Mouse (Mus musculus) hematopoietic stem cell, adult 5-6 weeks (primary cell): Measurements from ENCODE around the gene Usp13. TPM values are rescaled to one million over a fixed set of nuclear protein-coding genes. Genes with fewer than 3 reads are reported as not detected.
A peak's percentile ranks its signal among the peaks of the same experiment; 100 is the strongest.

Source experiments
- ATAC-seq, 2 experiments: fragments of 125-278 bp in 1 of 2; replicated peaks in 1 of 2; 2 replicates each; pipeline ENCODE4 v1.8.0; 2016 to 2017; ENCODE audit warnings: inconsistent platforms in 2 of 2, mild to moderate bottlenecking in 2 of 2, moderate number of reproducible peaks in 2 of 2, low read depth in 1 of 2, moderate TSS enrichment in 1 of 2; ENCODE audit not compliant: low FRiP score in 2 of 2, poor library complexity in 2 of 2, severe bottlenecking in 2 of 2, insufficient read depth in 1 of 2, low TSS enrichment in 1 of 2
- total RNA-seq: library from RNA; stranded (forward); fragments of 172-1452, 232-1000 nt; gene quantifications from 2 replicates; pipeline ENCODE4 v1.2.3, GENCODE M21; 2017

The Usp13 gene
- total RNA-seq, 1 experiment from 2014 or later = not detected

- no peak for ATAC-seq
Measured at GRCm38 (mm10) chr3:32905850-32906779, 88.8 kb downstream of the Usp13 start.

- no peak for ATAC-seq
Measured at GRCm38 (mm10) chr3:32908400-32908799, 91.1 kb downstream of the Usp13 start.

- no peak for ATAC-seq
Measured at GRCm38 (mm10) chr3:32910071-32910551, 92.8 kb downstream of the Usp13 start.

GRCm38 (mm10) chr3:32924168-32924567, 106.8 kb downstream of the Usp13 start:
- no peak for ATAC-seq

GRCm38 (mm10) chr3:32939802-32940501, 122.6 kb downstream of the Usp13 start:
- ATAC-seq = no peak

- ATAC-seq = no peak
Measured at GRCm38 (mm10) chr3:32947486-32947885, 130.1 kb downstream of the Usp13 start.

GRCm38 (mm10) chr3:32951382-32951781, 134.0 kb downstream of the Usp13 start:
- ATAC-seq = no peak

- no peak for ATAC-seq
Measured at GRCm38 (mm10) chr3:32961494-32961893, 144.1 kb downstream of the Usp13 start.

- peak; percentile 75 to 85 for ATAC-seq
Measured at GRCm38 (mm10) chr3:32965528-32965927, 148.2 kb downstream of the Usp13 start.

GRCm38 (mm10) chr3:32968671-32969425, 151.5 kb downstream of the Usp13 start:
- ATAC-seq = no peak

- ATAC-seq = no peak
Measured at GRCm38 (mm10) chr3:32970257-32970656, 152.9 kb downstream of the Usp13 start.

GRCm38 (mm10) chr3:32979238-32979637, 161.9 kb downstream of the Usp13 start:
- ATAC-seq = peak; percentile 84 to 94

- no peak for ATAC-seq
Measured at GRCm38 (mm10) chr3:32979981-32980380, 162.6 kb downstream of the Usp13 start.

- no peak for ATAC-seq
Measured at GRCm38 (mm10) chr3:32985141-32985540, 167.8 kb downstream of the Usp13 start.
